Mouse (Mus musculus): ENCODE data around the gene Gorasp2.

Gorasp2 gene

GRCm38 (mm10) chr2:70661715-70662495 lies 529 bp downstream of the Gorasp2 start, which contains the start of gene Gm26558:
Gm26558 (minus strand) TSS chr2:70662108.
- no peak for DNase-seq

GRCm38 (mm10) chr2:70663764-70664163 lies 2.4 kb downstream of the Gorasp2 start:
- peak; percentile 18 for DNase-seq

- DNase-seq: no peak
Observed at GRCm38 (mm10) chr2:70667016-70667415, 5.6 kb downstream of the Gorasp2 start.

DNA sequence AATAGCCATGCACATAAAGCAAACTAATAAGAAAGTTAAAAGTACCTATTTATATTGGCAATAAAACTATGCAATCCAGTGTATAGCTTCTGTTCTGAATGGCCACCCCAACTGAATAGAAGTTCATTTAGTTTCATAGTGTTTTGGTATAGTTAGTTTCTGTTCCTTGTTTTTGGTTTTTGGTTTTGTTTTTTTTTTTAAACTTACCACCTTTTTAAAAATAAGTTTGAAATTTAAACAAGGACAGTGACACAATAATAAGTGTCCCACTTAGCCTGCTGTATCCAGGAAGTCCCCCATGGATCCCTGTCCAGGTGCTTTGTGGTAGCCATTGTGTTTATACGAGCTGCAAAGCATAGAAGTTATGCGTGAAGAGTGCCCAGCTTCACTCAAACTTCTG lies 7.9 kb downstream of the Gorasp2 start:
- DNase-seq: no peak

DNA sequence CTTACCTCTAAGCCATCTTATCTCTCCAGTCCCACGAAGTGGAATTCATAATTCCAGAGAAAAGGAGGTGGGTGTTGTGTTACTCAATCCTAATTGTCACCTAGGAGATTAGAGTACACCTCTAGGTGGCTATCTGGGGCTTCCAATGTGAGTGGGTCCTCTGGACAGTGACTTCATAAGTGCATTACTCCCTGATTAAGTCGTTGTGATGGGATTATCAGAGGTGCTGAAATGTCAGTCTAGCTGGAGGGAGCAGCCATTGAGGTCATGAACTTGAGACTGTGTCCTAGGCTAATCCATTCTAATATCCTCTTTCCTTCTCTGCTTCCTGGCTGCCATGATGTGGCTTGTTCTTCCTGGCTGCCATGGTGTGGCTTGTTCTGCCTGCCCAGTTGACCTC lies 8.5 kb downstream of the Gorasp2 start:
- peak; percentile 76 for DNase-seq

DNA sequence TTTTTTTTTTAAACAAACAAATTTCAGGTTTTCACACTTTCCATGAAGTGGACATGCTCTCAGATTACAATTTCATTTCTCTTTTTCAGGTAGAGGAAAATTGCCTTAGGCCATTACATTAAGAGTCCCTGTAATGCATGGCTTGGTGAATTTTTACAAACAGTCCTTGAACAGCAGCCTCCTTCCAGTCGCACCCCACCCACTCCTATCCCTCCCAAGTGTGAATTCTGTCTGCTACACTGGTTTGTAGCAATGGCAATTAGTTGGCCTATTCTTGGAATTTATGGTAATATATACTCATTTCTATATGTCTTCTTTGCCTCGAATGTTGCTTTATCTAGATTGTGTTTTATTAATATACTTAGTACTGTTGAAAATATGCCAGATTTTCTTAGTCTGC lies 11.1 kb downstream of the Gorasp2 start:
- no peak for DNase-seq

- peak; percentile 36 for DNase-seq
Observed at GRCm38 (mm10) chr2:70673445-70674126, 12.2 kb downstream of the Gorasp2 start.

GRCm38 (mm10) chr2:70682324-70682723 lies 20.9 kb downstream of the Gorasp2 start:
- no peak for DNase-seq

GRCm38 (mm10) chr2:70688454-70689078 lies 27.2 kb downstream of the Gorasp2 start:
- DNase-seq: no peak

DNA sequence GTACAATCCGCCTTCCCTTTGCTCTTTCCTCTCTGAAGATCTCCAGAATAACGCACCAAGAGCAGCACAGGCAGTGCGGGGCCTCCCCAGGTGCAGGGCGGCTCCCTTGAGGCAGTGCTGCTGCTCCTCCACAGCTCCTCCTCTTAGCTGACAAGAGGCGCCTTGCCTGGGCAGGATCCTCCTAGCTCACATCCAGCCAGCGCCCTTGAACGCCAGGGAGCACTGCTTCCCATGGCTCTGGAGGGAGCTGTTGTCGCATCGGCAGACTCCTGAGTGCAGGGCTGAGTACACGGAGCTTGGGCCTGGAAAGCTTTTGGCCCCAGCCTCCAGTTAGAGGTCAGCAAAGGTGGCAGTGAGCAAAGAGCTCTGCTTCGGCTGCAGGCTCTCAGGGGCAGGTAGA lies 28.8 kb downstream of the Gorasp2 start:
- no peak for DNase-seq

DNA sequence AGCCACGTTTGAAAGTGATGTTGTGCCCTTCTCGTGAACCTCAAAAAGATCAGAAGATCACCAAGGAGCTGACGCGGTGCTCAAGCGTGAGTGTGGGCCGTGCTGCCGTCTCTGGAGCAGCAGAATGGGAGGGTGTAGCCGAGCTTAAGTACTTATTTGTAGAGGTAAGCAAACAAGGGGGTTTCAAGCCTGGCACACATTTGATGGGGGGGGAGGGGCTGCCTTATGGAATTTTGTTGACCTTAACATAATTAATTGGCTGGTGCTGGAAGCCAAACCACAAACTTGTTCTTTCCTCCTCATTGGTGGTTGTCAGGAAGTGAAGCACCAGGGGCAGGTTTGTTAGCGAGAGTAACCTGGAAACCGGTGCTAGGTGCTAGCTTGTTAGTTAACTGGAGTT lies 34.3 kb downstream of the Gorasp2 start:
- DNase-seq: no peak

GRCm38 (mm10) chr2:70700851-70701250 lies 39.5 kb downstream of the Gorasp2 start:
- no peak for DNase-seq

DNA sequence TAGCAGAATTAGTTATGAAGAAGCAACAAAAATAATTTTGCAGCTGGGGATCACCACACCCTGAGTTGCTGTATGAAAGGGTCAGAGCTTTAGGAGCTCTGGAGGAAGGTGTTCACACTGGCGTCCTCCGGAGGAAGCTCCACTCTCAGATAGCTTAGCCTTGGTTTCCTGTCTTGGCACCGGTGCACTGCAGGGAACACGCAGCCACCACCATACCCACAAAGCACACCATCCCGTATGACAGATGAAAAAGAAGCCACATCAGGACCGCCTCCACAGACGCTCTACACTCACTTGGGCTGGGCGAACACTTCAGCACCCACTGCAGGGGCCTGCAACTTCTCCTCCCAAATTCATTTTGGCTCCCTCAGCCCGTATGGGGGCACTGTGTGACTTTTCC lies 40.2 kb downstream of the Gorasp2 start:
- no peak for DNase-seq

DNA sequence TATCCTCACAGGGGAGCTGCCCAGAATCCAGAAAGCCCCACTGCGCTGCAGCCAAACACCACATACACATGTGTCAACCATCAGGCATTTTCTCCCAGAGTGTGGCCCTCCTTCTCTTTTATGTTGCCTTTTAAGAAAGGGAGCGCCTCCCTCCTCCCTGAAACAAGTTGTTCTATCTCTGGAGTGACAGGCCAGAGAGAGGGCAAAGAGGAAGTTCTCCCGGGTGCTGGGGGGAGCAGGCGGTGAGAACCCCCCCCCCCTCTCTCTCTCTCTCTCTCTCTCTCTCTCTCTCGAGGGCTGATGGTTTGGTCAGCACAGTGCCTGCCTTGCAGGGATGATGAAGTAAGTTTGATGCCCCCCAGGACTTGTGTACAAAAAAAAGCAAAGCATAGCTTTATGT lies 41.0 kb downstream of the Gorasp2 start:
- DNase-seq: no peak

DNA sequence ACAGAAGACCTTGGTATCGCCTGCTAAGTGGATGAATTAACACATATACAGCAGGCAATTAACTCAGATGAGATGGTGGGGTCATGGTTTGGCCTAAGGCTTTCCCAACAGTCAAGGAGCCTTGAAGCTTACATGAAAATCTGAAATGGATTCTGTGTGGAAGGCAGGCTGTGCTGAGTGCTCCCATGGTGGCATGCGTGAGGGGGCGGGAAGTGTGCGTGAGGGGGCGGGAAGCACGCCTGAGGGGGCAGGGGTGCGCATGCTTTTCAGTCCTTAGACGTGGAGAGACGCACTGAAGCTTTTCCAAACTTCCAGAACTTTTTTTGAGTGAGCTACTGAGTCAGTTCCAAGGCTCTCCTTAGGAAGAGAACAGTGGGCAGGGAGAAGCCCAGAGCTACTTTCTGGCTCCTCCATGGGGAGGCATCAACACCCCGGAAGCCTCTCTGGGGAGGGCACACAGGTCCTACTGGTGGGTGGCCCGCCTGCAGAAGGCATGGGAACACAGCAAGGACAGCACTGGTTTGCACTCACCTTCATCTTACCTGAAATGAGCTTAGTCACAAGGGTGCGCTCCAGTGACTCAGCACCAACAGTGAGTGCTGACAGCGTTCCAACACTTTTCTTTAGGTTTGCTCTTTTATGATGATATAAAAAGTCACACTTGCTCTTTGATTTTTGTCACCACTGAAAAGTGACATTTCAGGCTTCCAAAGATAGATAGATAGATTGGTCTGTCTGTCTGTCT lies 47.8 kb downstream of the Gorasp2 start:
- no peak for DNase-seq

GRCm38 (mm10) chr2:70710236-70710635 lies 48.9 kb downstream of the Gorasp2 start:
- no peak for DNase-seq

- DNase-seq: no peak
Observed at GRCm38 (mm10) chr2:70710878-70711277, 49.5 kb downstream of the Gorasp2 start.

DNA sequence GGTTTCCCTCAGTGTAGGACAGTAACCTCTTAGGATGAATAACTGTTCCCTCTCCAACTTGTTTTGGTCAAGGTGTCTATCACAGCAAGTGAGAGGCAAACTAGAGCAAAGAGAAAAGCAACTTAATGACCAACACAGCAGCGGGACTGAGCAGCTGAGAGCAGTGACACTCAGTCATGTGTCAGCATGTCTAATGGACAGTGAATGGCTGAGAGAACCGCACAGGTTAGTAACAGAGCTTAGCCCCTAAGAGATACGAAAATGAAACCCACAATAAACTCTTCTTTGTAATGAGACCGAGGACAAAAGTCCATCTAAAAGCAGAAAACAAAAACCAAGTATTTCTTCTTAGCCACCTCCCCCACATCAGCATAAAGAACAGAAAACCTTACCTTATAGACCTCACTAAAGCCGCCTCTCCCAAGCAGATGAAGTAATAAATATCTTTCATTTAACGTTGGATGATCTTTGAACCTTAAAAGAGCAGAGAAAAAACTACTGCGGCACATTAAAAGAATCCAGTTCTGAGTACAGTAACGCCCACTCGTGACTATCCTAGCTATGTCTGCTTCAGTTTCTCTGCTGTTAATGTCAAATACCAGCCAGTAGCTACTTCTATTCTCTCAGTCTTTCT lies 62.4 kb downstream of the Gorasp2 start:
- DNase-seq: no peak

GRCm38 (mm10) chr2:70727089-70727488 lies 65.7 kb downstream of the Gorasp2 start:
- DNase-seq: no peak

DNA sequence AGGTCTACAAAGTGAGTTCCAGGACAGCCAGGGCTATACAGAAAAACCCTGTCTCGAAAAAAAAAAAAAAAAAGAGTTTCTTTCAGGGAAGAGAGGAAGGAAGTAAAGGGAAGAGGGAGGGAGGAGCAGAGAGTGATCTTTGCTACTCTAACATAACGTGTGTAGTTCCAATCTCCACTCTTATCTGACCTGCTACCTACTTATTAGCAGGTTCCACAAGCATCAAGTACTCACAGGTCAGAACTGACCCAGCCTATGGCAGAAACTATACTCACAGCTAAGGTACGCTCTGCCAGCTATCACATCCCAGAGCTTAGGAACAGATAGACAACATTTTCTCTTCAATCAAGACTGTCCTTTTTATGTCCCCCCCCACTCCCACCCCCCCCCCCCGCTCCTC lies 74.2 kb downstream of the Gorasp2 start:
- no peak for DNase-seq

GRCm38 (mm10) chr2:70736008-70736407 lies 74.6 kb downstream of the Gorasp2 start:
- DNase-seq: no peak

- peak; percentile 61 for DNase-seq
Observed at GRCm38 (mm10) chr2:70741901-70742300, 80.5 kb downstream of the Gorasp2 start.

- DNase-seq: no peak
Observed at GRCm38 (mm10) chr2:70742588-70742987, 81.2 kb downstream of the Gorasp2 start.
